Mouse (Mus musculus): ENCODE measurements around the gene Ncam1. TPM values are rescaled to one million over a fixed set of nuclear protein-coding genes. Genes with fewer than 3 reads are reported as not detected.

The Ncam1 gene
- polyA plus RNA-seq, 1 experiment, result not detected

DNA sequence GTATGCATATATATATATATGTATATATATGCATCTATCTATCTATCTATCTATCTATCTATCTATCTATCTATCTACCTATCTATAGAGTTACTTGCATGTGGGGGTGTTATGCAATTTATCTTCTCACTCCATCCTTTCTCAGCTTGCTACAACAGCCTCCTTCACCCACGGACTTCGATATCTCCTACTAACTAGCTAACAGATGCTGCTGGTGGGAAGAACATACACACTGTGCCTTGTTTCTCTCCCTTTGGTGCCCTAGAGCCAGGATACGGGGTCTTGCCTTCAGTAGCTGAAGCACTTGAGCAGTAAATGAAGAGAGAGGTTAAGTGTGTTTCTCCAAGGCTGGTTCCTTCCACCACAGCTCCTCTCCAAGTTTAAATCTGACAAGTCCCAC lies 289.6 kb downstream of the Ncam1 start:
- Histone ChIP-seq H3K4me1 (ENCODE audit: control insufficient read depth, insufficient read depth, low read length) (no peaks in the 10 kb centered on the region), H3K4me3 (ENCODE audit: insufficient read depth, low read depth, low read length) (no peak overlapping the region), H3K27ac (ENCODE audit: insufficient read depth, low read depth, low read length) (no peak overlapping the region)
- no peak for TF ChIP-seq POLR2A (IDR thresholded peaks at IDR 0.05; ENCODE audit: insufficient read depth, low read depth, low read length)
- no peak for TF ChIP-seq CTCF (IDR thresholded peaks at IDR 0.05; ENCODE audit: insufficient read depth, low read depth, low read length)
- WGBS, result 82% methylated on average over 3 of the region's 3 CpGs

DNA sequence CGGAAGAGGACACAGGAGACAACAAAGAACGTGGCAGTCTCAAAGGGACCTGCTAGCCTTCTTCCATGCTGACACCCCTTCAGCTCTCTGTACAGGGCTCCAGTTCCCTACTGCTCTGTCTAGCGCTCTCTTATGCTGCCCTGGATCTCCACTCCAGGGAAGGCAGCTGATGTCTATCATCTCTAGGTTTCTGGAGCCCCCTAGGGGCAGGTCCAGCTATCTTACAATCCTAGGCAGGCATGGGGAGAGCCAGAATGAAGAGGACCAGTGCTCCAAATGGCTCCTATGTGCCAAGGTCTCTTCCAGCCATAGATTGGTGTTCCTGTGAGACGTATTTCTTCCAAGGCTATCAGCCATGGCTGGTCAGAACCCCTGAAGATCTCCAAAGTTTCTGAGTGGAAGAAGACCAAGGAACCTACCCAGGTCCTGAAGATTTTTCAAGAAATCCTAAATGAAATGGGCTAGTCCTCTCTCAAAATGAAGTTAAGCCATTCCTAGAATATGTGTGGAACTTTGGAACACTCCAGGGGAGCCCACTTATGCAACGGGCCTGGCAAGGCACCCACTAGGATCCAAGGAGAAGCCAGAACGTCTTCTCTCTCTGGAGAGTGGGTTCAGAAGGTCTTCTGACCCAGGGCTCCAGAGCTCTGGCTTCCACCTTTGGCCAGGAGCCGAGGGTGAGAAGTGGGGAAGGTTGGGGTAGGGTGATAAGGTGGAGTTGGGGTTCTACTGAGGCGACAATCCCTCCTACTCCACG lies 290.7 kb downstream of the Ncam1 start:
- Histone ChIP-seq H3K4me3 (ENCODE audit: insufficient read depth, low read depth, low read length) (no peak overlapping the region), H3K4me1 (ENCODE audit: control insufficient read depth, insufficient read depth, low read length) (no peaks in the 10 kb centered on the region), H3K27ac (ENCODE audit: insufficient read depth, low read depth, low read length) (no peak overlapping the region)
- TF ChIP-seq CTCF (IDR thresholded peaks at IDR 0.05; ENCODE audit: insufficient read depth, low read depth, low read length) (no peak), POLR2A (IDR thresholded peaks at IDR 0.05; ENCODE audit: insufficient read depth, low read depth, low read length) (no peak)
- WGBS, result 87% methylated on average over 9 of the region's 9 CpGs

DNA sequence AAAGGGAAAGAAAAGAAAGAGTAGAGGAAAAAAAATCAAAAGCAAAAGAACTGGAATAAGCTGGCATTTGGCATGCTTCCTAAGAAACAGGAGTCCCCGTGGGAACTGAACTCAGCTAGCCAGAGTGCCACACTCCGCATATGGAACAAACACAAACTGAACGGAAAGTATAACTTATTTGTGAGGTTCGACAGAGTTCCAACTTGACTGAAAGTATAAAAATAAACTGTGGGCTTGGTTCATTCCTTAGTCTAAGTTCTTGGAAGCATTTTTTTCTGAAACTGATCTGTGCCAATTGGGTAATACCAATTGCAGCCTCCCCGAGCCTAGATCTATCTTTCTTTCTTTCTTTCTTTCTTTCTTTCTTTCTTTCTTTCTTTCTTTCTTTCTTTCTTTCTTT lies 294.1 kb downstream of the Ncam1 start:
- no peak for TF ChIP-seq CTCF (IDR thresholded peaks at IDR 0.05; ENCODE audit: insufficient read depth, low read depth, low read length)
- no peak for TF ChIP-seq POLR2A (IDR thresholded peaks at IDR 0.05; ENCODE audit: insufficient read depth, low read depth, low read length)
- 49% methylated on average over 5 of the region's 5 CpGs for WGBS
- Histone ChIP-seq H3K4me3 (ENCODE audit: insufficient read depth, low read depth, low read length) (no peak overlapping the region), H3K27ac (ENCODE audit: insufficient read depth, low read depth, low read length) (no peak overlapping the region), H3K4me1 (ENCODE audit: control insufficient read depth, insufficient read depth, low read length) (no peaks in the 10 kb centered on the region)

DNA sequence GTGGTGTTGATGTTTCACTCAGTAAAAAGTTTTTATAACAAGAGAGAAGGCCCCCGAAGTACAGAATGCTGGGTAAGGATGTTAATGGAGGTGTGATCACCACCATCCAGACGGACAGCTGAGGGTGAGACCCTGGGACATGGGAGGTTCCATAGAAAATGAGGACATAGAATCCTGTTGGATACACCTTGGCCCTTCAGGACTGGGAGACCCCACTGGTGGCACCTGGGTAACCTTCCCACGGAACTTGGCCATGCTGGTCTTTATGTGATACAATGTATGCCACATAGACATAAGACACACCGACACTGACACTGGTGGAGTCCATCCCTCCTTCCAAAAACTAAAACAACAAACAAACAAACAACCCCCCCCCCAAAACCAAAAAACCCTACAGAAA lies 296.5 kb downstream of the Ncam1 start:
- no peak overlapping the region for H3K4me3 ChIP-seq (ENCODE audit: insufficient read depth, low read depth, low read length)
- WGBS, result 91% methylated on average over 4 of the region's 4 CpGs
- H3K4me1 ChIP-seq (ENCODE audit: control insufficient read depth, insufficient read depth, low read length), result no peaks in the 10 kb centered on the region
- TF ChIP-seq POLR2A (IDR thresholded peaks at IDR 0.05; ENCODE audit: insufficient read depth, low read depth, low read length), result no peak
- TF ChIP-seq CTCF (IDR thresholded peaks at IDR 0.05; ENCODE audit: insufficient read depth, low read depth, low read length), result no peak
- H3K27ac ChIP-seq (ENCODE audit: insufficient read depth, low read depth, low read length), result no peak overlapping the region

DNA sequence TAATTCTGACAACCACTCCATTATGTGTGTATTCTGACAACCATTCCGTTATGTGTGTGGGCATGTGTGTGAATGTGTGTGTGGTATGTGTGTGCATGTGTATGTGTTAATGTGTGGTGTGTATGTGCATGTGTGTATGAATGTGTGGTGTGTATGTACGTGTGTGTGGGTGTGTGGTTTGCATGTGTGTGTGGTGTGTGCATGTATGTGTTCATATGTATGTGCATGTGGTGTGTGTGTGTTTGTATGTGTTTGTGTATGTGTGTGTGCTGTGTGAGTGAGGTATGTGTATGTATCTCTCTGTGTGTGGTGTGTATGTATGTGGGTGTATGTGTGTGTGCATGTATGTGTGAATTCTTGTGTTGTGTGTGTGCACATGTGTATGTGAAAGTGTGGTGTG lies 298.8 kb downstream of the Ncam1 start:
- TF ChIP-seq CTCF (IDR thresholded peaks at IDR 0.05; ENCODE audit: insufficient read depth, low read depth, low read length) (no peak), POLR2A (IDR thresholded peaks at IDR 0.05; ENCODE audit: insufficient read depth, low read depth, low read length) (no peak)
- H3K4me3 ChIP-seq (ENCODE audit: insufficient read depth, low read depth, low read length), result no peak overlapping the region
- no peak overlapping the region for H3K27ac ChIP-seq (ENCODE audit: insufficient read depth, low read depth, low read length)
- WGBS, result 92% methylated on average over 2 of the region's 2 CpGs
- H3K4me1 ChIP-seq (ENCODE audit: control insufficient read depth, insufficient read depth, low read length), result no peaks in the 10 kb centered on the region

DNA sequence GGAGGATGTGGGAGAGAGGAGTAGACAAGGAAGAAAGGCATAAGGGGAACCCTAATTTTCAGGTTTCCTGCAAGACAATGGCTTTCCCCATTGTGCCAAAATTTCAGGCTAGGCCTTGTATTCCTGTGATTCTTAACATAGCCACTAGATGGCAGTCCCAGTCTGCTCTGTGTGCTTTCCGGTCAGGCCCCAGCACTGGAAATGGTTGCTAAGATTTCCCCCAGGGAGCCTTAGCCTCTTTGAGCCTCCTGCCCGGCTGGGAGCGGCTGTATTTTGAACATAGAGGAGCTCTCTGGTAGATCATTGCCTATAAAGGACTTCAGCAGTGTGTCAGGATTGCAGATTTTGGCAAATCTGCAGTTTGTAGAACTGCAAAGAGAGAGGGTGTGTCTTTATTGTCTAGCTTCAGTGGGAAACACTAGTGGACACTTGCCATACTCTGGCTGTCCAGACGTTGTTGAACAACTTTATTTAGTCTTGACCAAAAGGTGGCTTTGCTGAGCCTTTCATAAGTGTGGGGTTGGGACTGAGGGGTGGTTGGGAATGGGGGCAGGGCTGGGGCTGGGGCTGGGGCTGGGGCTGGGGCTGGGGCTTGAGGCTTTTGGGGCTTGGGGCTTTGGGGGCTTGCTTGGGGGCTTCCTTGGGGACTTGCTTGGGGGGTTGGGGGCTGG lies 304.6 kb downstream of the Ncam1 start:
- Histone ChIP-seq H3K27ac (ENCODE audit: insufficient read depth, low read depth, low read length) (no peak overlapping the region), H3K4me1 (ENCODE audit: control insufficient read depth, insufficient read depth, low read length) (peaks cover 6% of the 10 kb centered on the region; the same call in 1 of the 2 replicates), H3K4me3 (ENCODE audit: insufficient read depth, low read depth, low read length) (no peak overlapping the region)
- under 1% methylated on average over 4 of the region's 4 CpGs for WGBS
- TF ChIP-seq POLR2A (IDR thresholded peaks at IDR 0.05; ENCODE audit: insufficient read depth, low read depth, low read length), result no peak
- TF ChIP-seq CTCF (IDR thresholded peaks at IDR 0.05; ENCODE audit: insufficient read depth, low read depth, low read length), result peak; percentile 36; the same call in 1 of the 2 replicates

DNA sequence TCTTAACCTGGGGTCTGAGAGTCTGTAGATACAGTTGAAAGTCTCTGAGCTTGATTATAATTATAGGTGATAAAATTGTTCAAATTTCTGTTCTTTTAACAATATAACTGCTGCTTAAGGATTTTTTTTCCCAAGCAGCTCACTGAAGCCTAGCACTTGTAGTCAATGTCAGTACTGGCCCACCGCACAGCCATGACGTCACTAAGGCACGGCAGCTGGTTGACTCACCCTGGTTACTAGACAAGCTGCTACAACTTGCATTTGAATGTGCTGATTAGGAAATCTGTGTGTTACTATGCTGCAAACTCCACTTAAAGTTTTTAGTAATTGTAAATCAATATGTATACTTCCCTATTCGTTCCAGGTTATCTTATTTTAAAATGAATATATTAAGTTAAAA lies 308.1 kb downstream of the Ncam1 start:
- TF ChIP-seq POLR2A (IDR thresholded peaks at IDR 0.05; ENCODE audit: insufficient read depth, low read depth, low read length) (no peak), CTCF (IDR thresholded peaks at IDR 0.05; ENCODE audit: insufficient read depth, low read depth, low read length) (no peak)
- Histone ChIP-seq H3K4me1 (ENCODE audit: control insufficient read depth, insufficient read depth, low read length) (peaks cover 12% of the 10 kb centered on the region), H3K4me3 (ENCODE audit: insufficient read depth, low read depth, low read length) (no peak overlapping the region), H3K27ac (ENCODE audit: insufficient read depth, low read depth, low read length) (no peak overlapping the region)
- WGBS, result 42% methylated on average over 4 of the region's 4 CpGs

DNA sequence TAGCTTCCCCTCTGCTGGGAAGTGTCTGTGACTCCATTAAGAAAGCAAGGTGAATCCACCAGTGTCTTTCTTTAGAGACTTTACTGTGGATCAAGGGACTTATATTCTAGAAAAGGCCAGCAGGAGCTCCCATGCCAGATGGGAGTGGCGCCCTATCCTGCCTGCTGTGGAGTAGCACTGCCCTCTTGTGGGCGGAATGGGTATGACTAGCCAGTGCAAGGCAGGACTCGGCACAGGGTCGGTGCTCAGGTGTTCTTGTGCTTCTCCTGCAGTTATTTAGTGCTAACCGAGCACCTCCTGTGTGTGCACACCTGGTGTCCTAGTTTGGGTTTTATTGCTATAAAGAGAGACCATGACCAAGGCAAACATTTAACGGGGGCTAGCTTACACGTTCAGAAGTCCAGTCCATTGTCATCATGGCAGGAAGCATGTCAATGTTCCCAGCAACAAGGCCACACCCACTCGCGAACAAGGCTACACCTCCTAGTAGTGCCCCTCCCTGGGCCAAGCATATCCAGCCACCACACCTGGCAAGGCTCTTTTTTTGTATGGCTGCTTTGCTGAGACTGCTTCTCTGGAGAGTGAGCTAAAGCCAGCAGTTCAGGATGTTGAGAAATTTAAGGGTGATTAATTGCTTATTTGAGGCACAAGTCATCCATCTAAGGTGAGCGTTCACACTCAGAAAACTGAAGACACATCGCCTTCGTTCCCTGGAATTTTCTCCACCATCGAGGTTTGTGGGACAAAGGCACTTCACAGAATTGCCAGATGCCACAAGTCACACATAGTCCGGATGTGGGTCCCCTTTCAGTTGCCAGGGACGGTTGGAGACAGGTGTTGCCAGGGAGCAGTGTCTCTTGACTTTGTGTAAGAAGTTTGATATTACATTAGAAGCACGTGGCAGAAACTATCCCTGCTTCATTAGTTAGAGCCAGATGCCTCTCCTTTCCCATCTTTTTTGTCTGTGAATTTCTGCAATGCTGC lies 309.5 kb downstream of the Ncam1 start:
- TF ChIP-seq CTCF (IDR thresholded peaks at IDR 0.05; ENCODE audit: insufficient read depth, low read depth, low read length) (peak; percentile 97), POLR2A (IDR thresholded peaks at IDR 0.05; ENCODE audit: insufficient read depth, low read depth, low read length) (no peak)
- Histone ChIP-seq H3K4me1 (ENCODE audit: control insufficient read depth, insufficient read depth, low read length) (peaks cover 13% of the 10 kb centered on the region), H3K27ac (ENCODE audit: insufficient read depth, low read depth, low read length) (no peak overlapping the region), H3K4me3 (ENCODE audit: insufficient read depth, low read depth, low read length) (no peak overlapping the region)
- WGBS, result 34% methylated on average over 16 of the region's 16 CpGs

Data from olfactory bulb, adult 2 months (tissue).